ENCODE assay signal across 8 mouse cellular contexts in genomic region chr2:150904272-150904935, GRCm38 (mm10). TPM values are rescaled to one million over a fixed set of nuclear protein-coding genes. Genes with fewer than 3 reads are reported as not detected.
A peak's percentile ranks its signal among the peaks of the same experiment; 100 is the strongest.
DNase-seq lines count a peak whose midpoint lies in the region; ATAC-seq and TF ChIP-seq lines count a peak whose summit lies in the region.

Gene Abhd12 (minus strand): TSS chr2:150904741.

- peak within 1 kb of the TSS; percentile 82 for H3K27ac ChIP-seq in heart, embryonic 11.5 days (ENCODE audit: low read depth, low read length)
- peak within 1 kb of the TSS; percentile 93 for H3K27ac ChIP-seq in kidney, embryonic 16.5 days (ENCODE audit: low read length)
- H3K27ac ChIP-seq in liver, adult 2 months (replicated peaks; ENCODE audit: insufficient read depth, low read depth, low read length), result peak within 1 kb of the TSS; percentile 85

- peaks cover 3% of the 10 kb centered on the region; the same call in 1 of the 2 replicates for H3K79me2 ChIP-seq in liver, adult 2 months (ENCODE audit: control insufficient read depth, insufficient read depth, low read length)
- peaks cover 25% of the 10 kb centered on the region for H3K79me2 ChIP-seq in myocyte (ENCODE audit: control insufficient read depth, insufficient read depth)

- ATAC-seq in erythroblast, adult 5-6 weeks (replicated peaks; ENCODE audit: low FRiP score, poor library complexity, severe bottlenecking), result peak; percentile 96
- ATAC-seq in heart, embryonic 11.5 days (replicated peaks; ENCODE audit: insufficient number of reproducible peaks, low FRiP score, low TSS enrichment), result peak; percentile 99
- ATAC-seq in kidney, embryonic 16.5 days (ENCODE audit: low FRiP score, low TSS enrichment), result peak; percentile 98

- TF ChIP-seq CTCF in liver, adult 2 months (IDR thresholded peaks at IDR 0.05; ENCODE audit: low read depth, low read length), result no peak

- TF ChIP-seq POLR2A in liver, adult 2 months (IDR thresholded peaks at IDR 0.05; ENCODE audit: extremely low read depth, insufficient read depth, low read length), result peak; percentile 80
- TF ChIP-seq POLR2A in myocyte (IDR thresholded peaks at IDR 0.05; ENCODE audit: insufficient read length, low read depth), result peak; percentile 95

- H3K4me1 ChIP-seq in heart, embryonic 11.5 days (ENCODE audit: control insufficient read depth, insufficient read depth, low read length), result peaks cover 9% of the 10 kb centered on the region; the same call in 1 of the 2 replicates
- peaks cover 19% of the 10 kb centered on the region for H3K4me1 ChIP-seq in kidney, embryonic 16.5 days (ENCODE audit: insufficient read depth, low read length)
- H3K4me1 ChIP-seq in liver, adult 2 months (ENCODE audit: control insufficient read depth, insufficient read depth, low read length), result peaks cover 4% of the 10 kb centered on the region

- peak; percentile 98 to 99 for DNase-seq in B cell, adult 2 months
- peak; percentile 99 for DNase-seq in brain, adult 2 months (ENCODE audit: low read depth, low spot score)
- DNase-seq in liver, adult 2 months (ENCODE audit: extremely low read depth, low read depth, low spot score), result peak; percentile 81
- DNase-seq in splenic B cell, adult 2 months (ENCODE audit: low read depth, low spot score), result peak; percentile 97

- H3K27me3 ChIP-seq in heart, embryonic 11.5 days (ENCODE audit: control insufficient read depth, insufficient read depth, low read length), result no peaks in the 10 kb centered on the region
- no peaks in the 10 kb centered on the region for H3K27me3 ChIP-seq in kidney, embryonic 16.5 days (ENCODE audit: insufficient read depth, low read length)
- no peaks in the 10 kb centered on the region for H3K27me3 ChIP-seq in liver, adult 2 months (ENCODE audit: control insufficient read depth, insufficient read depth, low read length)
- no peaks in the 10 kb centered on the region for H3K27me3 ChIP-seq in myocyte (ENCODE audit: control insufficient read depth, insufficient read depth, insufficient read length)
- H3K27me3 ChIP-seq in splenic B cell, adult 2 months (ENCODE audit: control insufficient read depth, insufficient read depth, low read length, poor library complexity, severe bottlenecking), result no peaks in the 10 kb centered on the region

- H3K4me3 ChIP-seq in heart, embryonic 11.5 days (ENCODE audit: low read depth, low read length), result peak within 1 kb of the TSS; percentile 80
- peak within 1 kb of the TSS; percentile 94 for H3K4me3 ChIP-seq in kidney, embryonic 16.5 days (ENCODE audit: low read length)
- H3K4me3 ChIP-seq in liver, adult 2 months (ENCODE audit: insufficient read depth, low read depth, low read length), result peak within 1 kb of the TSS; percentile 79
- H3K4me3 ChIP-seq in myocyte, result peak within 1 kb of the TSS; percentile 51

- peak within 1 kb of the TSS; percentile 84 for H3ac ChIP-seq in myocyte (ENCODE audit: control insufficient read depth, insufficient read length)

- WGBS in heart, embryonic 11.5 days (ENCODE audit: insufficient replicate concordance), result under 1% methylated on average over 72 of the region's 72 CpGs
- under 1% methylated on average over 66 of the region's 72 CpGs for WGBS in kidney, embryonic 16.5 days
- WGBS in liver, adult 2 months, result 1% methylated on average over 68 of the region's 72 CpGs

- no peaks in the 10 kb centered on the region for H3K9me3 ChIP-seq in heart, embryonic 11.5 days (replicated peaks; ENCODE audit: control insufficient read depth, low read length)
- H3K9me3 ChIP-seq in kidney, embryonic 16.5 days (ENCODE audit: low read length), result no peaks in the 10 kb centered on the region

- no peaks in the 10 kb centered on the region for H3K36me3 ChIP-seq in heart, embryonic 11.5 days (ENCODE audit: control insufficient read depth, insufficient read depth, low read length)
- no peaks in the 10 kb centered on the region for H3K36me3 ChIP-seq in kidney, embryonic 16.5 days (ENCODE audit: insufficient read depth, low read length)
- H3K36me3 ChIP-seq in liver, adult 2 months (ENCODE audit: control insufficient read depth, insufficient read depth, low read length), result no peaks in the 10 kb centered on the region
- H3K36me3 ChIP-seq in myocyte (ENCODE audit: control insufficient read depth, insufficient read depth), result no peaks in the 10 kb centered on the region
- H3K36me3 ChIP-seq in splenic B cell, adult 2 months (ENCODE audit: control insufficient read depth, insufficient read depth, low read length, poor library complexity, severe bottlenecking), result no peaks in the 10 kb centered on the region

- peak within 1 kb of the TSS; percentile 80 for H3K9ac ChIP-seq in heart, embryonic 11.5 days (ENCODE audit: low read depth, low read length)
- H3K9ac ChIP-seq in kidney, embryonic 16.5 days (replicated peaks; ENCODE audit: low read length), result peak within 1 kb of the TSS; percentile 90
- peak within 1 kb of the TSS; percentile 87 for H3K9ac ChIP-seq in liver, adult 2 months (ENCODE audit: low read depth, low read length)

- peak within 1 kb of the TSS; percentile 72 for H3K4me2 ChIP-seq in heart, embryonic 11.5 days
- H3K4me2 ChIP-seq in kidney, embryonic 16.5 days (replicated peaks; ENCODE audit: low read depth, low read length), result peak within 1 kb of the TSS; percentile 73
- H3K4me2 ChIP-seq in myocyte (ENCODE audit: low read depth), result peak within 1 kb of the TSS; percentile 93

TF ChIP-seq in myocyte, 11 proteins besides CTCF, POLR2A, EP300 and RAD21:
- TF ChIP-seq SRF (IDR thresholded peaks at IDR 0.05; ENCODE audit: control insufficient read depth, insufficient read length, low read depth) (peak; percentile 51), USF1 (IDR thresholded peaks at IDR 0.05; ENCODE audit: low read depth) (no peak), MYOG (IDR thresholded peaks at IDR 0.05; ENCODE audit: control insufficient read depth in 1 of 3, insufficient read depth in 1 of 3, insufficient read length in 2 of 3, low read depth in 2 of 3) (peak in 1 of 3 experiments; percentile 8), POLR2AphosphoS2 (IDR thresholded peaks at IDR 0.05; ENCODE audit: insufficient read length, low read depth) (peak; percentile 93)
TF ChIP-seq in myocyte: peak in this region for 3.

RNA-seq across cellular contexts. Expression of gene Abhd12, which starts in this region (rescaled TPM):
- 14.6 and 26.1 TPM in 2 replicates for total RNA-seq in erythroblast, adult 5-6 weeks (2015; ENCODE audit: low replicate concordance)
- 13.4 and 42.8 TPM in 2 replicates for total RNA-seq in erythroblast, adult 5-6 weeks (2017; ENCODE audit: low replicate concordance)
- polyA plus RNA-seq in heart, embryonic 11.5 days (2014; fragmentation: Nextera tagmentation; extraction: Ambion mirVana), result 44.9 and 49.2 TPM in 2 replicates
- 71.0 and 74.1 TPM in 2 replicates for polyA plus RNA-seq in kidney, embryonic 16.5 days (2015; fragmentation: Nextera tagmentation; extraction: Ambion mirVana)
- total RNA-seq in liver, adult 2 months (2014; rRNA removed), result 31.8 and 33.4 TPM in 2 replicates
- 26.3 and 28.4 TPM in 2 replicates for polyA plus RNA-seq in liver, adult 2 months (2012; rRNA removed)
- polyA plus RNA-seq in myocyte (2012; fragmentation: generic; extraction: Trizol), result 50.7 TPM

Comparison
In these comparisons a context has a peak if more than half of its experiments do, and no peak if none do; other contexts are left out.
1. Peak in every context shown above with its lines: DNase-seq, ATAC-seq, H3K4me3 ChIP-seq and H3K27ac ChIP-seq.